Mouse (Mus musculus) spleen, postnatal 4 days (tissue): ENCODE results near the gene Amer1.

Experiments
- DNase-seq, 2 experiments: peaks; one replicate each; pipeline ENCODE4 v3.0.0; 2022; ENCODE audit warnings: low spot score in 2 of 2

The Amer1 gene

GRCm38 (mm10) chrX:95444776-95445111, at the start of gene Amer1:
Gene Amer1, minus strand, starts transcription at chrX:95444872.
- peak; percentile 82 to 84 for DNase-seq

GRCm38 (mm10) chrX:95457166-95457565, 12.5 kb upstream of the Amer1 start:
- no peak for DNase-seq

GRCm38 (mm10) chrX:95445866-95446265, 1.2 kb upstream of the Amer1 start:
- no peak for DNase-seq

GRCm38 (mm10) chrX:95445141-95445540, 469 bp upstream of the Amer1 start:
- DNase-seq, result no peak

- peak; percentile 23 to 66 for DNase-seq
Observed at GRCm38 (mm10) chrX:95443898-95444775, 535 bp downstream of the Amer1 start.

- no peak for DNase-seq
Observed at GRCm38 (mm10) chrX:95443390-95443789, 1.3 kb downstream of the Amer1 start.

GRCm38 (mm10) chrX:95442261-95442660, 2.4 kb downstream of the Amer1 start:
- DNase-seq, result no peak

GRCm38 (mm10) chrX:95441290-95441689, 3.4 kb downstream of the Amer1 start:
- DNase-seq, result no peak

- no peak for DNase-seq
Observed at GRCm38 (mm10) chrX:95438491-95438890, 6.2 kb downstream of the Amer1 start.

GRCm38 (mm10) chrX:95437236-95437635, 7.4 kb downstream of the Amer1 start:
- DNase-seq, result no peak

GRCm38 (mm10) chrX:95373101-95373500, 71.6 kb downstream of the Amer1 start:
- no peak for DNase-seq
